Mouse (Mus musculus): Measurements from ENCODE around the gene Ralb. TPM values are rescaled to one million over a fixed set of nuclear protein-coding genes. Genes with fewer than 3 reads are reported as not detected.

Ralb gene
- total RNA-seq, 2 experiments from 2014 or later: 33.9 to 67.8 TPM

GRCm38 (mm10) chr1:119497346-119498004 is 7.1 kb downstream of the Ralb start:
- ATAC-seq (ENCODE audit: poor library complexity, severe bottlenecking): no peak

DNA sequence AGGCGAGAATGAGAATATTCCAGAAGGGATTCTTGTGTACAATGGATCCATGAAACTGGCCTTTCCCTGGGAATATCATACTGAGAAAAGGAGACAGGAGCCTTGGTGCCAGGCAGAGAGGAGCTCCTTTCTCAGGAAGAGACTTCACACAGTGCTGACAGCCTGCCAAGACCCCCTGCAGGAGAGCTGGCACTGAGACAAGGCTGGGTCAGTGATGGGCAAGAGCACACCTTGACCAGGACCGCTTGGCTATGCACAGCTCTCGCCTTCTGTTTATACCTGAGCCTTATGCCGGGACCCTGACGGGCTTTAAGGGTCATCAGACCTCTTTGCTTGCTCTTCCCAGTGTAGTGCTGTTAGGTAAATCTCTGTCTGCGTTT is 9.2 kb downstream of the Ralb start:
- ATAC-seq (ENCODE audit: poor library complexity, severe bottlenecking): no peak

DNA sequence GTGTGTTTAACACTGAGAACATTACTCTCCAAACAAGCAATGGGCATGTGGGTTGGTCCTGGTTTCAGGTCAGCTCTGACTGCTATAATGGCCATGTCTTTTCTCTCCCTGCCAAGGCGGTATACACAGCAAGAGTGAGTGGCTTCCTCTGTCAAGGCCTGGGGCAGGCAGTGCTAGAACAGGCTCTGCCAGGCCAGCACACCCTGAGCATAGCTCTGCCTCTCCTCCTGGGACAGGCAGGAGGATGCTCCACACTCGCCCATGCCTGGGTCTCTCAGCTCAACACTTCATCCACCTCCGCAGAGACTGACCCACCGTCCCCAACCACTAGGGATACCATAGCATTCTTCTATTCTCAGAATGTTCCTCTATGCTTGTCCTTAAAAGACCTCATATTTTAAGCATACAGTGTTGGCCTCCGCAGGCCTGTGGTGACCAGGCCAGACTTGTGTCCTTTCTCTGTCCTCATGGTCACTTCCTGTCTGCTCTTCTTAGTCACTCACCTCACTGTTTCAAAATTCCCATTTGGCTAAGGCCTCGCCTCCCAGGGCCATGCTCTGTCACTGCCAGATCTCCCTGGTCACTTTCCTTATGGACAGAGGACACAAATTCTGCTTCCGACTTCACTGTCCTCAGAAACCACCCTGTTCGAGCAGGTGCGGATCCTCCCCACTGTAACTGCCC is 9.7 kb downstream of the Ralb start:
- ATAC-seq (ENCODE audit: poor library complexity, severe bottlenecking): peak; percentile 16; the same call in 1 of the 2 replicates

GRCm38 (mm10) chr1:119494024-119494711 is 10.4 kb downstream of the Ralb start:
- ATAC-seq (ENCODE audit: poor library complexity, severe bottlenecking): no peak

DNA sequence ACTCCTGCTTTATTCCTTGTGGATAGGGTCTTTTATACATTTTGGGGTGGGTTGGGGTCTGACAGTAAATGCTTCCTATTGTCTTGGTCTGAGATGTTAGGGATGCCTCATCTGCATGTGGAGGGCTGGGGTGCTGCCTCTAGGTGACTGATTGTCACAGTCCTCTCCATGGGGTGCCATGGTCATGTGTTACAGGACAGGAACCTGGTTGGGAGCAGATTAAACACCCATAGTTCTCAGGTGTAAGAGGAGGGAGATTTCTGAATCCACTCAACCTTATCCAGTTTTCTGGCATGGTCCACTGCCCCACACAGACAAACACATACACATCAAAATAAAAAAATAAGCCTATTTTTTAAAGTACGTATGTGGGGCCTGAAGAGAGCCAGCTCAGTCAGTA is 12.1 kb downstream of the Ralb start:
- peak; percentile 15 for ATAC-seq (ENCODE audit: poor library complexity, severe bottlenecking)

- ATAC-seq (ENCODE audit: poor library complexity, severe bottlenecking): peak; percentile 78
Measured at GRCm38 (mm10) chr1:119492097-119492496, 12.5 kb downstream of the Ralb start.

- ATAC-seq (ENCODE audit: poor library complexity, severe bottlenecking): no peak
Measured at GRCm38 (mm10) chr1:119490765-119491164, 13.8 kb downstream of the Ralb start.

- ATAC-seq (ENCODE audit: poor library complexity, severe bottlenecking): no peak
Measured at GRCm38 (mm10) chr1:119487917-119488590, 16.5 kb downstream of the Ralb start.

DNA sequence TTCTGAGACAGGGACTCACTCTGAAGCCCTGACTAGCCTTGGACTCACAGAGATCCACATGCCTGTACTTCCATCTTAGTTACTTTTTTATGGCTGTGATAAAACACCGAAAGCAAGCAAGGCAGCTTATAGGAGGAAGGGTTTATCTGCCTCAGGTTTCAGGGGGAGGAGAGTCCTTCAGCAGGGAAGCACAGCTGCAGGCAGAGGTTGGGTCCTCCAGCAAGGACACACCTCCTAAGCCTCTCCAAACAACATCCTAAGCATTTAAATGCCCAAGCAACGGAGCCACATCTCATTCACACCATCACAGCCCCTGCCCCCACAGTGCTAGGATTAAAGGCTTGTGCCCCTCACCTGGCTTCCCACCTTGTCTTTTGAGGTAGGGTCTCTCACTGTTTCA is 18.8 kb downstream of the Ralb start:
- no peak for ATAC-seq (ENCODE audit: poor library complexity, severe bottlenecking)

DNA sequence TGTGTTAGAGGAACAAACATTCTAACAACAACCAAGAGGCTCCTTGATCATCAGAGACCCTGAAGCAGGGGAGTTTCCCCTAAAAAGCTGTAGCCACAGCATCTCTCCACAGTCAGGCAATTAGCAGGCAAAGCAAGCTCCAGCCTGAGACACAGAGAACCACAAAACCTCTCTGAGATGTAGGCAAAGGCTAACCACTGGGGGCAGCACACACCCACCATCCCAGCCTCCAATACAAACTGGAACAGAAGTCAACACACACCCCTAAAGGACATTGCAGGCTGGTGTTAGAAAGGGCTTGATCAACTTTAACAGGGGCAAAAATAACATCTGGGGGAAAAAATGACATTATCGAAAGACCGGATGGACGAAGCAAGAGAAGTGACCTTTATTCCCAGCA is 20.1 kb downstream of the Ralb start:
- peak; percentile 53 for ATAC-seq (ENCODE audit: poor library complexity, severe bottlenecking)

DNA sequence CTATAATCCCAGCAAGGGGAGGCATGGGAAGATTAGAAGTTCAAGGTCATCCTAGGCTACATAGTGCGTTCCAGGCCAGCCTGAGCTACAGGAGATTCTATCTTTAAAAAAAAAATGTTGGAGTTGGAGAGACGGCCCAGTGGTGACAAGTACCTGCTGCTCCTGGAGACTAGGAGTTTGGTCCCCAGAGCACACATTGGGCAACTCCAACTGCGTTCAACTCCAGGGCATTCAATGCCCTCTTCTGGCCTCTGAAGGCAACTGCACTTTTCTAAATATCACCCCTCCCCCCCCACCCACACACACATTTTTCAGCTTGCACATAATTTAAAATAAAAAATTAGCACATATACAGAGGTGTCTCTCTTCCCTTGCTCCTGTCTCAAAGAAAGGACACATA is 21.7 kb downstream of the Ralb start:
- ATAC-seq (ENCODE audit: poor library complexity, severe bottlenecking): peak; percentile 34; the same call in 1 of the 2 replicates

- no peak for ATAC-seq (ENCODE audit: poor library complexity, severe bottlenecking)
Measured at GRCm38 (mm10) chr1:119481205-119481932, 23.2 kb downstream of the Ralb start.

DNA sequence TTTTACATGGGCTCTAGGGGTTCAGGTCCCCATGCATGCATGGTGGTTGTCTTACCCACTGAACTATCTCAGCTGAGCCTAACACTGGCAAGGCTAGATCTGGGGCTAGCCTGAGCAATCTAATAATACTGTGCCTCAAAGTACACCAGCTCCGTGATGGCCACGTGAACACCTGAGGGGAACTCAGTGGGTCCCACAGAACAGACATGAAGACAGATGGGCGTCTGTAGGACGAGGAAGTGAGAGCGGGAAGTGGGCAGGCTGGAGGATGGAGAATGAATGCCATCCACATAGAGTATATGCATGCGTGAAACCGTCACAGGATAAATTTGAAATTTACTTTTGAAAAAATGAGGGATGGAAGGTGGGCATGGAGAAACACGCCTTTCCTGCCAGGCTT is 23.9 kb downstream of the Ralb start:
- ATAC-seq (ENCODE audit: poor library complexity, severe bottlenecking): peak; percentile 36; the same call in 1 of the 2 replicates

- ATAC-seq (ENCODE audit: poor library complexity, severe bottlenecking): no peak
Measured at GRCm38 (mm10) chr1:119479641-119480040, 25.0 kb downstream of the Ralb start.

- peak; percentile 25 for ATAC-seq (ENCODE audit: poor library complexity, severe bottlenecking)
Measured at GRCm38 (mm10) chr1:119476905-119477353, 27.7 kb downstream of the Ralb start.

- ATAC-seq (ENCODE audit: poor library complexity, severe bottlenecking): peak; percentile 85
Measured at GRCm38 (mm10) chr1:119474671-119475070, 29.9 kb downstream of the Ralb start.

DNA sequence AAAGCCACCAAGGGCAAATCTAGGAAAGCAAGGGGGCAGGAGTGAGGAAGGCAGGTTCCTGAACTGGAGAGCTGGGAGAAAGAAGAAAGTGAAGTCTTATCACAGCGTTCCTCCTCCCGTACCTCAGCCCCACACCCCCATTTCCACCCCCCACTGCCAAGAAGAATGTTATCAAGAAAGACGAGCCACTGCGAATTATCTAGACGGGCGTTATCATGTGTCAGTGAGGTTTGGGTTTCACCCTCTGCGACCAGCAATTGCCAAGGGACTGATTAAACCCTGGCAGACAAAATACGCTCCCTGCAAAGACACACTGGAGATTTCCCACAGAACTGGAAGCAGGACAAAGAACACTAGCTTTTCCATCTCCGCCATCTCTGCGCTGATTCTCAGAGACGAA is 31.9 kb downstream of the Ralb start:
- no peak for ATAC-seq (ENCODE audit: poor library complexity, severe bottlenecking)

DNA sequence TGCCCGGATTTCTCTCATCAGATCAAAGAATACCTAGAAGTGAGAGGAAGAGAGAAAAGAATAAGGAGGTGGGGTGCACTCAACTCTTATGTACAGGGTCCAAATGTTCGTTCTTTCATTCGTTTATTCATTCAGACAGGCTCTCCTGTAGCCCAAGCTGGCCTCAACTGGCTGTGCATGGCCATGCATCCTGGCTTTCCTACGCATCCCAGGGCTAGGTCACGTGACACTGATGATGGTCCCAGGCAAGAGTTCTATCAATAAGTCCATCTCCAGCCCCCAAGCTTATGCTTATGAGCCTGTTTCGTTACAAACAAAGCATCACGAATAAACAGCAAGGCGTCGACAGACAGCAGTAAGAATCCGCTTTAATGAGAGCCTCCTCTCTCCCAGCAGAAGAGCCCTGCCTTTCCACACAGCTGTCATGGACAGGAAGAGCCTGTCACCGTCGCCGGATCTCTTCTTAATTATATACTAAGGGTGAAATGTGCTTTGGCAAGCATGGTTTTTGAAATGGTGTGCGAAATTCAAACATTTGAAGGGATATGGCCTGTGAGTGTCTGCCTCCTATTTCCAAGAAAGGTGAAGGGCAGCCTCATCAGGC is 32.7 kb downstream of the Ralb start:
- no peak for ATAC-seq (ENCODE audit: poor library complexity, severe bottlenecking)

DNA sequence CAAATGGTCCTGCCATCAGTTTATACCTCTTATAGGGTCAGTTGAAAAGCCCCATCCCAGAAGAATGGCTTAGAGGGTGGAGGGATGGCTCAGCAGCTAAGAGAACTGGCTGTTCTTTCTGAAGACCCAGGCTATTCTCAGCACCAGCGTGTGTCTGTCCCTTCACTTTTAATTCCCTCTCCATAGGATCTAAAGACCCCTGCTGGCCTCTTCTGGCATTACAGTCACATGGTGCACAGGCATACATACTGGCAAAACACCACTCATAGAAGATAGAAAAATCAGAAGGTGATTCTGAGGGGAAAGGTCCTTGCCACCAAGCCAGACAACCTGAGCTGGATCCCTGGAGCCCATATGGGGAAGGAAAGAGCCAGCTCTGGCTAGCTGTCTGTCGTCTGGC is 41.2 kb downstream of the Ralb start:
- peak; percentile 78 for ATAC-seq (ENCODE audit: poor library complexity, severe bottlenecking)

DNA sequence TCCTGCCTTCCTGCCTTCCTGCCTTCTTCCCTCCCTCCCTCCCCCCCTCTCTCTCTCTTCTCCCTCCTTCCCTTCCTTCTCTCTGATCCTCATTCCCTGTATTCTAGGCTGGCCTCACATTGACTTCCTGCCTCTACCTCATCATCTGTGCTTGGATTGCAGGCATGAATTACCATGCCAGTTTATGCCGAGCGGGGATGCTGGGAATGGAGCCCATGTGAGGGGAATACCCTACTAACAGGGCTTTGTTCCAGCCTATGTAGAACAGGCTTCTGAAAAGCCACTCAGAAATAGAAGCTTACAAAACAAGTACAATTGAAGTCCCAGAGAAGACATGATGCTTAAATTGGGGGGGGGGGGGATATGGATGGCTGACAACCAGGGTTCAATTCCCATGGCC is 44.5 kb downstream of the Ralb start:
- no peak for ATAC-seq (ENCODE audit: poor library complexity, severe bottlenecking)
